In the genomic region with DNA sequence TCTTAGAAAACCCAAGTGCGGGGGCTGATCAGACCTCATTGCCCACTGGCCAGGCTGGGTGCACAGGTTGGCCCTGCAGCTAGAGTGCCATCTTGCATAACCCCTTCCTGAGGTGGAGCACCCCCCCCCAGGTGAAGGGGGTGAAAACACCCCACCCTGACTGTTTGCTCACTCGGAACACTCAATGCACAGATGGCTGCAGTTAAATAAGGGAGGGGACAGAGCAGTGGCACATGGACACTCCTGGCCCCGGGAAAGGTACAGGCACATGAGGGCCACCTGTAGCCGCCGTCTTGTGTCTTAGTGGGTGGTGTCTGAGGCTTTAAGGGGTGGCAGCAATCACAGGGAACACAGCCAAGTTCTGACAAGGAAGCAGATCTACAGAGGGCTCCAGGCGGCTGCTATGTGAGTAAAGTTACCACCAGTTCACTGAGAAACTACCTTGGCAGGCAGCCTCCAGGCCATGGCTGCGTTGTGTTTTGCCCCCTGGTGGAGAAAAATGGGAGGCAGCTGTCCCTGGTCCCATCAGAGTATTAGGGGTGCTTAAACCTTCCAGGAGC, we compare ENCODE assay signal across 7 mouse cellular contexts. TPM values are rescaled to one million over a fixed set of nuclear protein-coding genes. Genes with fewer than 3 reads are reported as not detected.
DNase-seq lines count a peak whose midpoint lies in the region; ATAC-seq and TF ChIP-seq lines count a peak whose summit lies in the region.

No protein-coding gene starts in this region.

- no peak for TF ChIP-seq EP300 in liver, postnatal 0 days (IDR thresholded peaks at IDR 0.05; ENCODE audit: low read depth)

- H3K9ac ChIP-seq in liver, postnatal 0 days (replicated peaks), result no peak overlapping the region

- peak; percentile 82 for TF ChIP-seq CTCF in liver, postnatal 0 days (IDR thresholded peaks at IDR 0.05; ENCODE audit: low read depth)

- H3K9me3 ChIP-seq in liver, postnatal 0 days (ENCODE audit: low read length), result no peaks in the 10 kb centered on the region; the same call in 1 of the 2 replicates

- 0 out of 2 replicates have a peak overlapping the region, but pooled peaks have one; percentile 35 for H3K27ac ChIP-seq in liver, postnatal 0 days (ENCODE audit: low read depth)

- peaks cover 10% of the 10 kb centered on the region for H3K4me1 ChIP-seq in liver, postnatal 0 days (ENCODE audit: insufficient read depth)

- H3K27me3 ChIP-seq in liver, postnatal 0 days (ENCODE audit: insufficient read depth, low read length), result no peaks in the 10 kb centered on the region

- peaks cover 6% of the 10 kb centered on the region for H3K36me3 ChIP-seq in liver, postnatal 0 days (replicated peaks; ENCODE audit: insufficient read depth, low read length)

- ATAC-seq in common myeloid progenitor, adult 5-6 weeks (replicated peaks; ENCODE audit: low read depth, poor library complexity, severe bottlenecking), result peak; percentile 68
- peak; percentile 51; the same call in 1 of the 2 replicates for ATAC-seq in liver, postnatal 0 days

- H3K4me2 ChIP-seq in liver, postnatal 0 days (ENCODE audit: low read depth, low read length), result no peak overlapping the region

- H3K4me3 ChIP-seq in liver, postnatal 0 days (ENCODE audit: low read depth, low read length), result no peak overlapping the region

- DNase-seq in CD4-positive, CD25-positive, alpha-beta regulatory T cell, adult 2 months (ENCODE audit: low read depth, low spot score), result peak; percentile 85
- DNase-seq in Muller cell, postnatal 12 days (ENCODE audit: inconsistent ontology term), result peak; percentile 53
- peak; percentile 77 for DNase-seq in gastrocnemius, postnatal 10 days
- DNase-seq in kidney, adult 9 months, result peak; percentile 70
- peak; percentile 73 for DNase-seq in liver, postnatal 0 days
- DNase-seq in right cerebral cortex, postnatal 14 days, result peak; percentile 64

- WGBS in liver, postnatal 0 days (ENCODE audit: insufficient replicate concordance), result 40% methylated on average over 7 of the region's 7 CpGs

RNA-seq across cellular contexts. Expression of a gene that starts 14.9 kb away (rescaled TPM):
- total RNA-seq in common myeloid progenitor, adult 5-6 weeks (2017), result 14.4 and 20.2 TPM in 2 replicates
- 10 to 100 TPM; 33.4 to 42.5 TPM for total RNA-seq in gastrocnemius, postnatal 10 days (2021)
- polyA plus RNA-seq in liver, postnatal 0 days (2015; fragmentation: Nextera tagmentation; extraction: Ambion mirVana), result 5.2 and 6.5 TPM in 2 replicates

RNA-seq across cellular contexts. Expression of a gene that starts 38.5 kb away (rescaled TPM):
- total RNA-seq in common myeloid progenitor, adult 5-6 weeks (2017), result 7.9 and 9.8 TPM in 2 replicates
- total RNA-seq in gastrocnemius, postnatal 10 days (2021), result 1 to 10 TPM; 8.3 to 9.0 TPM
- 3.6 and 4.2 TPM in 2 replicates for polyA plus RNA-seq in liver, postnatal 0 days (2015; fragmentation: Nextera tagmentation; extraction: Ambion mirVana)

RNA-seq across cellular contexts. Expression of a gene that starts 41.1 kb away (rescaled TPM):
- total RNA-seq in common myeloid progenitor, adult 5-6 weeks (2017), result 13.1 and 13.6 TPM in 2 replicates
- total RNA-seq in gastrocnemius, postnatal 10 days (2021), result 1 to 10 TPM; 8.9 to 9.4 TPM
- polyA plus RNA-seq in liver, postnatal 0 days (2015; fragmentation: Nextera tagmentation; extraction: Ambion mirVana), result 4.7 and 4.9 TPM in 2 replicates

RNA-seq across cellular contexts. Expression of a gene that starts 56.6 kb away (rescaled TPM):
- total RNA-seq in common myeloid progenitor, adult 5-6 weeks (2017), result 23.8 and 41.0 TPM in 2 replicates
- total RNA-seq in gastrocnemius, postnatal 10 days (2021), result 1 to 10 TPM; 7.1 to 9.0 TPM
- polyA plus RNA-seq in liver, postnatal 0 days (2015; fragmentation: Nextera tagmentation; extraction: Ambion mirVana), result 5.0 and 5.9 TPM in 2 replicates
